Mouse (Mus musculus) gastrocnemius, postnatal 10 days (tissue): Measurements from ENCODE around the gene Fxyd4. TPM values are rescaled to one million over a fixed set of nuclear protein-coding genes. Genes with fewer than 3 reads are reported as not detected.

Source experiments
- DNase-seq: peaks from one replicate; pipeline ENCODE4 v3.0.0; 2021; ENCODE audit warnings: mixed read lengths
- microRNA-seq, 2 experiments: library from miRNA; unstranded; fragments of <30 nt; microRNA quantifications; one replicate each; pipeline ENCODE4 v1.2.0; 2021
- total RNA-seq, 2 experiments: library from RNA; stranded (reverse); gene quantifications; 2 replicates each; pipeline ENCODE4 v1.2.3; 2021

The Fxyd4 gene
- total RNA-seq, 2 experiments from 2014 or later, result not detected

DNA sequence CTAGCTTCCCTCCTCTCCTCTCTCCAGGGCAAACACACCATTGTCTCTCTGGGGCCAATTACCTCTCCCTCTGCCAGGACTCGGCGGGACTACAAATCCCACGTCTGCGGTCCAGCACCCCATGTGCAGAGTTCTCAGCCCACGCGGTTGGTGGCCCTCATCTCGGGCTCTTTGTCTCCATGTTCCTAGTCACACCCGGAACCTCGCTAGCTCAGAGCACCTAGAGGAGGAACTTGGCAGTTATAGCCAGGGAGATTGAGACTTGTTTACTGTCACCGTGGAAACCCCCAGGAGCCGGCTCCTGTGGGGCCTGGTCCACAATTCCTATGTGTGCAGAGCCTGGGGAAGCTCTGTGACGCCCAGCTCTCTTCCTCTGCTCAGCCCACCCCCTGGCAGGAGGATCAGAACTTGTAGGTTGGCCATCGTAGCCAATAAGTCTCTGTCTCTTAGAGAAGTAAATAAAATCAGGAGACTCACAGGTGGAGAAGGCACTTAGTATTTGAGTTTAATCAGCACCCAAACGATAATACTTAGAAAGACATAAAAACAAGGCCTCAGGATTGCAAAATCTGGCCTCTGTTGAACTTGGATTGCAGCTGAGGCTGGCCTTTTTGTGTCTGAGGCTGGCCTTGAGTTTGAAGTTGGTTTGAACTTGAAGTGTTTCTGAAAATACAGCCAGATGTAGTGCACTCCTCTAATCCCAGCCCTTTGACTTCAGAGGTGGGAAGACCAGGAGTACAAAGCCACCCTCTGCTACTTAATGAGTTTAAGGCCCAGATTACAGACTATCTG, 45.9 kb downstream of the Fxyd4 start:
- DNase-seq, result no peak

DNA sequence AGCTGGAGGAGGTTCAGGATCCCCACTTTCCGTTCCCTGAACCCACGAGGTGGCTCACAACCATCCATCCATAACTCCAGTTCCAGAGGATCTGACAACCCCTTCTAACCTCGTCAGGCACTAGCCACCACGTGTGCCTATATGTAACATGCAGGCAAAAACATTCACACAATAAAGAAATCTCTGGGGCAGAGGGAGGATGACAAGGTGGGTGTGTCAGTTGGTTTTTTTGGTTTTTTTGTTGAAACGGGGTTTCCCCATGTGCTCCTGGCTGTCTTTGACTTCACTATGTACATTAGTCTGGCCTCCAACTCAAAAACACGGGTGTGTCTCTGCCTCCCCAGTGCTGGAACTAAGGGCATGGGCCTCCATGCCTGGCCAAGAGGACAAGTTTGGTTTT, 47.2 kb downstream of the Fxyd4 start:
- no peak for DNase-seq

DNA sequence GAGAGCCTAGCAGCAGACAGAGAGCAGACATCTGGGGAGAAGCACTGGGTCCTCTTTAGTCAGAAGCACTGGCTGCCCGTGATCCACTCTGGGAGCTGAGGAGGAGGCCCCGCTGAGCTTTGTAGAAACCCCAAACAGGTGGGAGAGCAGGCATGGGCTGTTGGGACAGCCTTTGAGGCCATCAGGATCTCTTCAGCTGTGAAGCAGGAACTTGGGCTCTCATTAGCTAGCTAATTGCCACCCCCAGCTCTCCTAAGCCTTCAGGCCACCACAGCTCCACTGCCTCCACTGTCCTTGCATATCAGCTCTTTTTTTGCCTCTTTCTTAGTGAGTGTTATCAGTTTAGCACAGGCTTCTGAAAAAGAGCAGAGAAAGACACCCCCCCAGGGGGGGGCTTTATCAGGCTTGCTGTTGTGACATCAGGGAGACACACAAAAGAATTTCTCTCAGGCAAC, 48.8 kb downstream of the Fxyd4 start:
- DNase-seq, result no peak

DNA sequence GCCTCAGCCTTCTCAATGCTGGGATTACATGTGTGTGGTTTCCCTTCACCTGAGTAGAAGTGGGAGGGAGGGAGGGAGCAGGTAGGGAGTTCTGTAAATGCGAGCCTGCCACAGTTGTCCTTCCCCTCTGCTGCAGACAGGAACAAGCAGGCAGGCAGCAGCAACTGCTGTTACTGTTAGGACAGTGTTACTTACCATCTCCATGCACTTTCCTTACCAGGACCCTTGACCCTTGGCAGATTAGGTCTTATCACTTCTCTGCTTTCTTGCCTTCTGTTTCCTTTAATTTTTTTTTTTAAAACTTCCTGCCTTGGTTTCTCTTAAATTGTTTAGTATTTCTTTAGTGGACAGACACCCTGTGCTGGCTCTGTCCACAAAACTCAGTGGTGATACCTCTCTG, 49.5 kb downstream of the Fxyd4 start:
- no peak for DNase-seq

DNA sequence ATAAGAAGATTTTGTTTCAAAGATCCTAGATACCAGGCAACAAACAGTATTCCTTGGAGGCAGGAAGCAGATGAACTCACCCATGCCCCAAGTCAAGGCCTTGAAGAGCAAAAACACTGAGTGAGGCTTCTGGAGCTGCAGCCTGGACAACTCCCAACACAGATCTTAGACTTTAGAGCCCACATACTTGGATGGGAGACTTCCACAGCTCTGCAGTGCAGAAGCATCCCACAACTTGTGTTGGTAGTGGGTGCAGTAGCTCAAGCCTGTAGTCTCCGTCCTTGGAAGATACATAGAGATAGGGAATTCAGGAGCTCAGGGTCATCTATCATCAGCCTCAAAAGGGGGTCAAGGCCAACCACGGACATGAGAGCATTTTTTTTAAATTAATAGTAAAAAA, 51.5 kb downstream of the Fxyd4 start:
- DNase-seq, result no peak

Small RNAs within 50 kb of the gene (microRNA-seq; reads per million reads assigned to microRNA genes)
- 0 reads per million in 2 experiments for gene Gm25535

Other genes with a start within 250 kb of the Fxyd4 start
- gene Zfp637, start 96.5 kb downstream of the Fxyd4 start, total RNA-seq, result 10 to 100 TPM; 31.8 to 32.9 TPM
- gene Zfp239, start 75.6 kb downstream of the Fxyd4 start, total RNA-seq, result under 1 TPM; 0.23 to 0.95 TPM
- gene Hnrnpf, start 37.4 kb downstream of the Fxyd4 start, total RNA-seq, result 100 to 1,000 TPM; 199 to 227 TPM
- gene Rasgef1a, start 73.7 kb upstream of the Fxyd4 start, total RNA-seq, result under 1 TPM; 0.47 to 0.80 TPM
- 10 to 100 TPM; 22.5 to 24.0 TPM for gene Csgalnact2, start 201.4 kb upstream of the Fxyd4 start, total RNA-seq